Comparison of ENCODE assay signal across 29 mouse cellular contexts in the genomic region with DNA sequence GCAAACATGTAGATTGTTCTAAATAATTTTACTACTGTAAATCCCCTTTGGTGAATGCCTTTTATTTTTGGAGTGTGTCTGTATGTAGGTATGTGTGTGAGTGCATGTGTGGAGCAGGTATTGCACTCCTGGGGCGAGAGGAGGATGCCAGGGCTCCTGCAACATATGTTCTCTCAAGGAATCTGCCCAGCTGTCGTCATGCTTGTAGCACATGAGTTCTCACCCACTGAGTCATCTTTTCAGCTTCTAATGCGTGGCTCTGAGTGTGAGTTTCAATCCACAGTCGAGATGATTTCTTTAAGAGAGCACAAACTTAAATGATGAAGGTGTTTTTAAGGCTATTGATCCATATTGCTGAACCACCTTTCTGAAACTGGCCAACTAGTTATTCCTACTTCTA. TPM values are rescaled to one million over a fixed set of nuclear protein-coding genes. Genes with fewer than 3 reads are reported as not detected.
A peak's percentile ranks its signal among the peaks of the same experiment; 100 is the strongest.
DNase-seq lines count a peak whose midpoint lies in the region; ATAC-seq and TF ChIP-seq lines count a peak whose summit lies in the region.
"Had no signal": no experiment of that assay in that cellular context is flagged by ENCODE, and none has a peak within 500 bp of the region (broad histone marks: within the 10 kb centered on the region; RNA-seq: fewer than 3 reads in every experiment).

No protein-coding gene starts in this region.

- no peak for TF ChIP-seq POLR2A in thymus, adult 2 months (IDR thresholded peaks at IDR 0.05; ENCODE audit: control insufficient read depth, extremely low read depth, insufficient read depth, low read length, poor library complexity)

- H3K9ac ChIP-seq in liver, embryonic 14.5 days (replicated peaks) = peak overlapping the region; percentile 63
- H3K9ac ChIP-seq: forebrain, embryonic 15.5 days; hindbrain, embryonic 12.5 days; intestine, embryonic 15.5 days; limb, embryonic 15.5 days; lung, embryonic 15.5 days; neural tube, embryonic 13.5 days; stomach, embryonic 15.5 days had no signal

- H3K27ac ChIP-seq in liver, embryonic 14.5 days = peak overlapping the region; percentile 81
- no peak overlapping the region for H3K27ac ChIP-seq in thymus, adult 2 months (ENCODE audit: control insufficient read depth, insufficient read depth, low read length)
- H3K27ac ChIP-seq: forebrain, embryonic 15.5 days; hindbrain, embryonic 12.5 days; hindbrain, postnatal 0 days; intestine, embryonic 15.5 days; limb, embryonic 10.5 days; limb, embryonic 15.5 days; lung, embryonic 15.5 days; midbrain, embryonic 10.5 days; neural tube, embryonic 13.5 days; stomach, embryonic 15.5 days had no signal

- 51% methylated on average over 4 of the region's 4 CpGs for WGBS in liver, embryonic 14.5 days (ENCODE audit: insufficient replicate concordance)
- 92% methylated on average over 4 of the region's 4 CpGs for WGBS in thymus, adult 2 months

- peak; percentile 32; the same call in 1 of the 2 replicates for ATAC-seq in erythroid progenitor cell, adult 5-6 weeks (replicated peaks; ENCODE audit: low FRiP score, poor library complexity, severe bottlenecking)
- no peak for ATAC-seq in liver, embryonic 14.5 days (ENCODE audit: insufficient read depth)
- ATAC-seq: activated CD4-positive, CD25-positive, alpha-beta regulatory T cell, adult 4 months; CD4-positive, CD25-positive, alpha-beta regulatory T cell, adult 4 months; forebrain, embryonic 15.5 days; hindbrain, postnatal 0 days; intestine, embryonic 15.5 days had no signal

- H3K4me2 ChIP-seq in liver, embryonic 14.5 days (ENCODE audit: low read depth) = peak overlapping the region; percentile 98
- H3K4me2 ChIP-seq: forebrain, embryonic 15.5 days; hindbrain, embryonic 12.5 days; intestine, embryonic 15.5 days; limb, embryonic 15.5 days; lung, embryonic 15.5 days; neural tube, embryonic 13.5 days; stomach, embryonic 15.5 days had no signal

- no peak for TF ChIP-seq CTCF in liver, embryonic 14.5 days (IDR thresholded peaks at IDR 0.05; ENCODE audit: low read depth)
- no peak for TF ChIP-seq CTCF in thymus, adult 2 months (IDR thresholded peaks at IDR 0.05; ENCODE audit: borderline replicate concordance, control insufficient read depth, extremely low read depth, insufficient read depth, low read length, poor library complexity)

- H3K9me3 ChIP-seq in liver, embryonic 14.5 days (ENCODE audit: control insufficient read depth, low read length) = no peaks in the 10 kb centered on the region
- H3K9me3 ChIP-seq: forebrain, embryonic 15.5 days; hindbrain, embryonic 12.5 days; intestine, embryonic 15.5 days; limb, embryonic 10.5 days; limb, embryonic 15.5 days; lung, embryonic 15.5 days; midbrain, embryonic 10.5 days; neural tube, embryonic 13.5 days; stomach, embryonic 15.5 days had no signal

- no peaks in the 10 kb centered on the region for H3K27me3 ChIP-seq in liver, embryonic 14.5 days (ENCODE audit: control insufficient read depth, insufficient read depth, low read length)
- H3K27me3 ChIP-seq in thymus, adult 2 months (ENCODE audit: control insufficient read depth, insufficient read depth, low read length) = no peaks in the 10 kb centered on the region
- H3K27me3 ChIP-seq: forebrain, embryonic 15.5 days; hindbrain, embryonic 12.5 days; intestine, embryonic 15.5 days; limb, embryonic 15.5 days; lung, embryonic 15.5 days; neural tube, embryonic 13.5 days; stomach, embryonic 15.5 days had no signal

- H3K4me3 ChIP-seq in liver, embryonic 14.5 days (ENCODE audit: insufficient read depth in 1 of 2, low read depth in 2 of 2, low read length in 2 of 2) = peak overlapping the region; percentile 75 to 80
- H3K4me3 ChIP-seq in thymus, adult 2 months (ENCODE audit: control insufficient read depth, insufficient read depth, low read length) = no peak overlapping the region
- H3K4me3 ChIP-seq: forebrain, embryonic 15.5 days; hindbrain, embryonic 12.5 days; intestine, embryonic 15.5 days; limb, embryonic 10.5 days; limb, embryonic 15.5 days; lung, embryonic 15.5 days; midbrain, embryonic 10.5 days; neural tube, embryonic 13.5 days; stomach, embryonic 15.5 days had no signal

- peaks cover 5% of the 10 kb centered on the region; the same call in 1 of the 2 replicates for H3K36me3 ChIP-seq in liver, embryonic 14.5 days (replicated peaks; ENCODE audit: control insufficient read depth, insufficient read depth, low read depth)
- no peaks in the 10 kb centered on the region for H3K36me3 ChIP-seq in thymus, adult 2 months (ENCODE audit: control insufficient read depth, insufficient read depth, low read length)
- H3K36me3 ChIP-seq: forebrain, embryonic 15.5 days; hindbrain, embryonic 12.5 days; intestine, embryonic 15.5 days; limb, embryonic 10.5 days; limb, embryonic 15.5 days; lung, embryonic 15.5 days; midbrain, embryonic 10.5 days; neural tube, embryonic 13.5 days; stomach, embryonic 15.5 days had no signal

- H3K4me1 ChIP-seq in liver, embryonic 14.5 days (replicated peaks; ENCODE audit: control insufficient read depth in 2 of 2, insufficient read depth in 2 of 2, low read length in 1 of 2) = peaks cover 36 to 44% of the 10 kb centered on the region in 2 experiments
- H3K4me1 ChIP-seq in thymus, adult 2 months (replicated peaks; ENCODE audit: control insufficient read depth, insufficient read depth, low read length) = no peaks in the 10 kb centered on the region
- H3K4me1 ChIP-seq: forebrain, embryonic 15.5 days; hindbrain, embryonic 12.5 days; limb, embryonic 10.5 days; limb, embryonic 15.5 days; lung, embryonic 15.5 days; midbrain, embryonic 10.5 days; neural tube, embryonic 13.5 days; stomach, embryonic 15.5 days had no signal

- DNase-seq in 3T3-L1 (ENCODE audit: low read depth, low spot score) = peak; percentile 31
- DNase-seq in brain, adult 2 months (ENCODE audit: low read depth, low spot score) = peak; percentile 40
- DNase-seq in liver, embryonic 14.5 days (ENCODE audit: low read depth in 3 of 3, low spot score in 3 of 3) = no peak
- no peak for DNase-seq in T-cell, adult 2 months (ENCODE audit: low spot score)
- no peak for DNase-seq in thymus, adult 2 months
- no peak for DNase-seq in ovary, postnatal 36 days (ENCODE audit: low spot score)
- DNase-seq in urinary bladder, adult 18-20 months (ENCODE audit: low spot score in 2 of 2) = no peak
- DNase-seq: adrenal gland, adult 8-10 months; cerebellum, adult 2 months; cerebellum, postnatal 14 days; heart, postnatal 14 days; kidney, adult 8-10 months; kidney, postnatal 10 days; layer of hippocampus, postnatal 36 days; right cerebral cortex, postnatal 25 days; thymus, postnatal 14 days had no signal

- no peak; the same call in 1 of the 2 replicates for TF ChIP-seq EP300 in liver, embryonic 14.5 days (IDR thresholded peaks at IDR 0.05; ENCODE audit: low read depth)

RNA-seq across cellular contexts. Expression of a gene that starts 13.7 kb away (rescaled TPM):
- 417 and 504 TPM in 2 replicates for total RNA-seq in erythroid progenitor cell, adult 5-6 weeks (2015; ENCODE audit: low replicate concordance)
- 368 and 504 TPM in 2 replicates for total RNA-seq in erythroid progenitor cell, adult 5-6 weeks (2017; ENCODE audit: low replicate concordance)
- 82.4 and 96.1 TPM in 2 replicates for polyA plus RNA-seq in liver, embryonic 14.5 days (2012; rRNA removed)
- polyA plus RNA-seq in liver, embryonic 14.5 days (2014; fragmentation: Nextera tagmentation; extraction: Ambion mirVana) = 80.1 and 89.8 TPM in 2 replicates
- 14.8 and 18.2 TPM in 2 replicates for polyA plus RNA-seq in thymus, adult 2 months (2012; rRNA removed)

Comparison
In these comparisons a context has a peak if more than half of its experiments do, and no peak if none do; other contexts are left out.
1. DNase-seq: peak in 3T3-L1 (single experiment) and brain, adult 2 months (single experiment); none in liver, embryonic 14.5 days (0 of 3), T-cell, adult 2 months (single experiment), thymus, adult 2 months (single experiment), ovary, postnatal 36 days (single experiment) and urinary bladder, adult 18-20 months (0 of 2).